Mouse (Mus musculus): ENCODE data around the gene Prg3.

DNA sequence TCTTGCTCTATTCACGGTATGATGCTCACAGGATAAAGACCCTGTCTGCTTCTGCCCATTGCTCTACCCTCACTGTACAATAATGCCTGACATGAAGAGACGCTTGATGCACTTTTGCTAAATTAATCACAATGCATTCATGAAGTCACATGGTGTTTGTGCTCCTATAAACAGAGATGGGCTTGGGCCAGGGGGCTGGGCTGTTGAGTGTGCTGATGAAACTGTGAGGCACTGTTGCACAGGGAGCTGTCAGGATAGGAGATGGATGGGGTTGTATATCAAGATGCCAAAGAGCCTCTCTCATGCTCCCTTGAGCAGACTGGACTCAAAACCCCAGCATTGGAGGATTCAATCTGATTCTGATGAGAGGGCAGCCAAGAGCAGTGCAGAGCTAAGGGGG lies 45.1 kb downstream of the Prg3 start:
- TF ChIP-seq CTCF (IDR thresholded peaks at IDR 0.05; ENCODE audit: low read depth, low read length) (no peak), GATA2 (IDR thresholded peaks at IDR 0.05; ENCODE audit: borderline replicate concordance, low read depth, low read length) (no peak), POLR2AphosphoS5 (IDR thresholded peaks at IDR 0.05; ENCODE audit: insufficient replicate concordance, low read depth, low read length) (no peak)
